Mouse (Mus musculus): ENCODE results near the gene Fuom. TPM values are rescaled to one million over a fixed set of nuclear protein-coding genes. Genes with fewer than 3 reads are reported as not detected.

Fuom gene
- polyA plus RNA-seq, 1 experiment from 2014 or later, result 38.7 TPM

DNA sequence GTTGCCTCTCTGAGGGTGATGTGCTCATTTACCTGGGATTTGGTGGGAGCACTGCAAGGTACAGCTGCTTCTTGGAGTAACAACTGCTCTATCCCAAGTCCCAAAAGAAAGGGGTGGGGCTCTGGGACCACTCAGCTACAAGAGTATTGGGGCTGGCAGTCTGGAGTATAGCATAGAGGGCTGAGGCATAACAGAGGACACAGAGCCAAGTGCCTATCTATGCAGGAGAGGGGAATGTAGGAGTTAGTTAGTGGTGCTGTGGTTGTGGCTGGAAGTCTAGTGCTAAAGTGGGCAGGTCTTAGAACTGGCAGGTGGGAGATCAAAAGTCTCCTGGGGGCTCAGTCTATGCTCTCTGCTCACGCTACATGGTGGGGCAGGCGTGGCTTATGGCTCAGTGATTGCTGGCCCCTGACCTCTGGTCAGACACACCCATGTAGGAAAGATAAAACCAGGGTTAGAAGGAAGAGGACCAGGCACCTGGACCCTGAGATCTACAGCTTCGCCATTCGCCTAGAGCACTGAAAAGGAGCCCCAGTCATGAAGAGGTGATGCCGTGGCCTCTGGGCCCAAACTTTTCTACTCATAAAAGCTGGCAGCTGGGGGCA is 9.2 kb downstream of the Fuom start, which contains the start of gene Prap1:
TSS of gene Prap1 (plus strand) at position 472 of the 605 bp plus-strand sequence.
- H3K27me3 ChIP-seq (ENCODE audit: control insufficient read depth, insufficient read depth, low read length), result no peaks in the 10 kb centered on the region
- H3K36me3 ChIP-seq (ENCODE audit: control insufficient read depth, insufficient read depth, low read length), result no peaks in the 10 kb centered on the region
- 0 out of 2 replicates have a peak, but pooled peaks cover 6% of the 10 kb centered on the region for H3K4me1 ChIP-seq (ENCODE audit: control insufficient read depth, insufficient read depth, low read length)
- no peak within 1 kb of the TSS for H3K4me2 ChIP-seq (ENCODE audit: low read depth, low read length)
- no peak within 1 kb of the TSS for H3K9ac ChIP-seq (ENCODE audit: low read length)
- H3K9me3 ChIP-seq (replicated peaks; ENCODE audit: control insufficient read depth, low read length), result no peaks in the 10 kb centered on the region
- peak; percentile 45; the same call in 1 of the 2 replicates for ATAC-seq (ENCODE audit: insufficient read depth, low FRiP score)
- H3K4me3 ChIP-seq (replicated peaks; ENCODE audit: low read length), result peak within 1 kb of the TSS; percentile 18
- no peak within 1 kb of the TSS for H3K27ac ChIP-seq (ENCODE audit: low read length)
- WGBS, result 59% methylated on average over 5 of the region's 5 CpGs

DNA sequence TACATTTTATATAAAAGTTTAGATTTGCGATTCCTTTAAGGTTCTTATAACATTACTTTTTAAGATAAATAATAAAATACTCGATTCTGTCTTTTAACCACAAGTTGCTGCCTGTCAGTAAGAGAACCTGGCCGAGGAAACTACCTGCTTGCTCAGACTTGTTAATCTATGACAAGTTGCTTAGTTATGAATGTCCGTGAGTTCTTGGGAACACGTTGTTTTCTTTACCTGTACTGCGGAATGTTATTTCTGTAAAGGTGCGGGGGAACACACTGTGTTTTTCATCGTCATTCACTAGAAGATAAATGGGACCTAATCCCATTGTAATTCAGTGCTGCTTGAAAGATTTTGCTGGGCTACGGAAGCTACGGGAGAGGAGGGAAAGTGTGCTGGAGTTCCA is 11.6 kb downstream of the Fuom start:
- 63% methylated on average over 10 of the region's 10 CpGs for WGBS

GRCm38 (mm10) chr7:140082242-140082678 is 20.0 kb downstream of the Fuom start, which contains the start of gene Caly:
Gene Caly (minus strand): TSS chr7:140082548.
- H3K36me3 ChIP-seq (ENCODE audit: control insufficient read depth, insufficient read depth, low read length), result no peaks in the 10 kb centered on the region
- 0 out of 2 replicates have a peak, but pooled peaks have one; percentile 20 for ATAC-seq (ENCODE audit: insufficient read depth, low FRiP score)
- peaks cover 33% of the 10 kb centered on the region for H3K27me3 ChIP-seq (ENCODE audit: control insufficient read depth, insufficient read depth, low read length)
- WGBS, result 7% methylated on average over 18 of the region's 18 CpGs
- no peak within 1 kb of the TSS for H3K9ac ChIP-seq (ENCODE audit: low read length)
- no peak within 1 kb of the TSS for H3K27ac ChIP-seq (ENCODE audit: low read length)
- no peak within 1 kb of the TSS for H3K4me2 ChIP-seq (ENCODE audit: low read depth, low read length)
- H3K4me1 ChIP-seq (ENCODE audit: control insufficient read depth, insufficient read depth, low read length), result peaks cover 4% of the 10 kb centered on the region; the same call in 1 of the 2 replicates
- H3K4me3 ChIP-seq (replicated peaks; ENCODE audit: low read length), result no peak within 1 kb of the TSS
- no peaks in the 10 kb centered on the region for H3K9me3 ChIP-seq (replicated peaks; ENCODE audit: control insufficient read depth, low read length)

More for the DNA sequence above, 11.6 kb downstream of the Fuom start:
- Histone ChIP-seq H3K9me3 (replicated peaks; ENCODE audit: control insufficient read depth, low read length) (no peaks in the 10 kb centered on the region), H3K9ac (ENCODE audit: low read length) (no peak overlapping the region), H3K4me2 (ENCODE audit: low read depth, low read length) (no peak overlapping the region), H3K4me3 (replicated peaks; ENCODE audit: low read length) (no peak overlapping the region), H3K4me1 (ENCODE audit: control insufficient read depth, insufficient read depth, low read length) (0 out of 2 replicates have a peak, but pooled peaks cover 6% of the 10 kb centered on the region), H3K27ac (ENCODE audit: low read length) (peak overlapping the region; percentile 34; the same call in 1 of the 2 replicates), H3K27me3 (ENCODE audit: control insufficient read depth, insufficient read depth, low read length) (no peaks in the 10 kb centered on the region), H3K36me3 (ENCODE audit: control insufficient read depth, insufficient read depth, low read length) (no peaks in the 10 kb centered on the region)
- ATAC-seq (ENCODE audit: insufficient read depth, low FRiP score), result no peak

DNA sequence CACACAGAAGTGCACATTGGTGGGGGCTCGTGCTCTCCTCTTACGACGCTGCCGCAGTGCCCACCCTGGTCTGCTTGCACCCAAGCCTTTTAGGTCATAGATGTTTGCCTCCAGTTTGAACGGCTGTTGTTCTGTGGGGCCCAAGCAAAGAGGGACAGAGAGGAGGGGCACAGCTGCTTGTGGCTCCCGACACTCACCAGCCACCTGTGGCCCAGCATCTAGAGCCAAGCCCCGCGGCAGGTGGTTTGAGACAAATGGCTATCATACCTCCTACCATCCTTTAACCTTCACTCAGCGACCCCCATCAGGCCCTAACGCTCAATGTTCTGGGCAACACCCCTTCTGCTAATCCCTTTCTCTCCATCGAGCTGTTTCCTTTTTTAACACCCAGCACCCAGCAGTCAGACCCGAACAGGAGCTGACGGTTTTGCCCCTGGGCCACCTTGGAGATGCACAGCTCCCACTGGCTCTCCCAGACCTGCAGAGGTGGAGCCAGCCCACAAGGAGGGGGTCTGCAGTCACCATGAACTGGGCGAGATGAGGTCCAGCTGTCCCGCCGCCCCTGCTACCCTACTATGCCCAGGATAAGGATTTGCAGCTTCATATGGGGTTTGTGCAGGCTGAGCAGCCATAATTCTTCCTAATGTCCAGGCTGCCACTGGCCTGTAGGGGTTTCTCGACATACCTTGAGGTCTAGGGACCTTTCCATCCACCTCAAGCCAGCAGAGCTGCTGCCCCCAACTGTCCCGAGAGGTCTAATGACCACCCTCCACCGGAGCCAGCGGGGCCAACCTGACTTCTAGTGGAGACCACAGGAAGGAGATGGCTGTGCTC is 20.6 kb downstream of the Fuom start:
- H3K4me2 ChIP-seq (ENCODE audit: low read depth, low read length), result no peak overlapping the region
- peaks cover 4% of the 10 kb centered on the region; the same call in 1 of the 2 replicates for H3K4me1 ChIP-seq (ENCODE audit: control insufficient read depth, insufficient read depth, low read length)
- no peak overlapping the region for H3K27ac ChIP-seq (ENCODE audit: low read length)
- H3K4me3 ChIP-seq (replicated peaks; ENCODE audit: low read length), result no peak overlapping the region
- ATAC-seq (ENCODE audit: insufficient read depth, low FRiP score), result no peak
- H3K9ac ChIP-seq (ENCODE audit: low read length), result no peak overlapping the region
- H3K36me3 ChIP-seq (ENCODE audit: control insufficient read depth, insufficient read depth, low read length), result no peaks in the 10 kb centered on the region
- 27% methylated on average over 20 of the region's 20 CpGs for WGBS
- H3K27me3 ChIP-seq (ENCODE audit: control insufficient read depth, insufficient read depth, low read length), result peaks cover 33% of the 10 kb centered on the region
- no peaks in the 10 kb centered on the region for H3K9me3 ChIP-seq (replicated peaks; ENCODE audit: control insufficient read depth, low read length)

DNA sequence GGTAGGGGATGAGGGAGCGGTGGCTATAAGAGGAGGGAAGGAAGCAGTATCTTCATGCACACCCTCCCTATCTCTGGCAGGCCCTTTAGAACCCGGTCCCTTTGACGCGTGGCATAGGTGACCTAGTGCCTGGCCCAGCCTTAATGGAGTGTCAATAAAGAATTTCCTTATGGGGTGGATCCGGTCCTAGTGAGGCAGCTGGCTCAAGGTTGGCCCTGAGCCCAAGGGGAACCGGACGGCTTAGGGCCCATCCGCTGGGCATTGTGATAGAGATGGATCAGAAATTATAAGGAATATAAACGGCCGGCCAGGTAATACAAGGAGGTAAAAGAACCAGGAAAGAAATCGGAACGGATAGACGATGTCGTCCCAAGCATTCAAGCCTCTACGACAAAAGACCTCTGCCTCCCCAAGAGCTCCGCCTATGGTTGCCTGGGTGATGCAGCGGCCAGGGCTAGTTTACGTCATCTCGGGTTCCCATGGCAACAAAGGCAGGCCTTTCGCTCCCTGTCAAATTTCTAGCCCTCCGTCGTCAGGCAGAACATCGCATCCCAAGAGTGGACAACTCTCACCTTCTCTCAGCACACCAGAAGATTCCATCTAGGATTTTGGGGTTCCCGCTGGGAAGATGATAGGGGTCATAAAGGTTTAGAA is 21.6 kb downstream of the Fuom start:
- no peak overlapping the region for H3K27ac ChIP-seq (ENCODE audit: low read length)
- H3K9ac ChIP-seq (ENCODE audit: low read length), result peak overlapping the region; percentile 49; the same call in 1 of the 2 replicates
- no peaks in the 10 kb centered on the region for H3K9me3 ChIP-seq (replicated peaks; ENCODE audit: control insufficient read depth, low read length)
- 4% methylated on average over 24 of the region's 24 CpGs for WGBS
- peak; percentile 47 for ATAC-seq (ENCODE audit: insufficient read depth, low FRiP score)
- peak overlapping the region; percentile 43 for H3K4me2 ChIP-seq (ENCODE audit: low read depth, low read length)
- peak overlapping the region; percentile 27 for H3K4me3 ChIP-seq (replicated peaks; ENCODE audit: low read length)
- peaks cover 4% of the 10 kb centered on the region; the same call in 1 of the 2 replicates for H3K4me1 ChIP-seq (ENCODE audit: control insufficient read depth, insufficient read depth, low read length)
- no peaks in the 10 kb centered on the region for H3K36me3 ChIP-seq (ENCODE audit: control insufficient read depth, insufficient read depth, low read length)
- H3K27me3 ChIP-seq (ENCODE audit: control insufficient read depth, insufficient read depth, low read length), result peaks cover 33% of the 10 kb centered on the region

- Histone ChIP-seq H3K27ac (ENCODE audit: low read length) (no peak overlapping the region), H3K4me2 (ENCODE audit: low read depth, low read length) (no peak overlapping the region), H3K9ac (ENCODE audit: low read length) (no peak overlapping the region), H3K27me3 (ENCODE audit: control insufficient read depth, insufficient read depth, low read length) (peaks cover 33% of the 10 kb centered on the region), H3K36me3 (ENCODE audit: control insufficient read depth, insufficient read depth, low read length) (no peaks in the 10 kb centered on the region), H3K9me3 (replicated peaks; ENCODE audit: control insufficient read depth, low read length) (no peaks in the 10 kb centered on the region), H3K4me1 (ENCODE audit: control insufficient read depth, insufficient read depth, low read length) (peaks cover 4% of the 10 kb centered on the region; the same call in 1 of the 2 replicates), H3K4me3 (replicated peaks; ENCODE audit: low read length) (no peak overlapping the region)
- ATAC-seq (ENCODE audit: insufficient read depth, low FRiP score), result no peak
- WGBS, result 7% methylated on average over 5 of the region's 5 CpGs
These were observed 23.5 kb downstream of the Fuom start for GRCm38 (mm10) chr7:140078711-140079110.

GRCm38 (mm10) chr7:140077698-140078097 is 24.5 kb downstream of the Fuom start:
- H3K4me3 ChIP-seq (replicated peaks; ENCODE audit: low read length), result no peak overlapping the region
- no peak for ATAC-seq (ENCODE audit: insufficient read depth, low FRiP score)
- no peak overlapping the region for H3K27ac ChIP-seq (ENCODE audit: low read length)
- H3K36me3 ChIP-seq (ENCODE audit: control insufficient read depth, insufficient read depth, low read length), result no peaks in the 10 kb centered on the region
- peaks cover 33% of the 10 kb centered on the region for H3K27me3 ChIP-seq (ENCODE audit: control insufficient read depth, insufficient read depth, low read length)
- H3K4me1 ChIP-seq (ENCODE audit: control insufficient read depth, insufficient read depth, low read length), result peaks cover 4% of the 10 kb centered on the region; the same call in 1 of the 2 replicates
- no peaks in the 10 kb centered on the region for H3K9me3 ChIP-seq (replicated peaks; ENCODE audit: control insufficient read depth, low read length)
- 64% methylated on average over 6 of the region's 6 CpGs for WGBS
- no peak overlapping the region for H3K9ac ChIP-seq (ENCODE audit: low read length)
- H3K4me2 ChIP-seq (ENCODE audit: low read depth, low read length), result no peak overlapping the region

- Histone ChIP-seq H3K9me3 (replicated peaks; ENCODE audit: control insufficient read depth, low read length) (no peaks in the 10 kb centered on the region), H3K4me1 (ENCODE audit: control insufficient read depth, insufficient read depth, low read length) (no peaks in the 10 kb centered on the region), H3K4me3 (replicated peaks; ENCODE audit: low read length) (peak overlapping the region; percentile 34), H3K4me2 (ENCODE audit: low read depth, low read length) (peak overlapping the region; percentile 55), H3K27me3 (ENCODE audit: control insufficient read depth, insufficient read depth, low read length) (peaks cover 6% of the 10 kb centered on the region; the same call in 1 of the 2 replicates), H3K27ac (ENCODE audit: low read length) (no peak overlapping the region), H3K9ac (ENCODE audit: low read length) (peak overlapping the region; percentile 67), H3K36me3 (ENCODE audit: control insufficient read depth, insufficient read depth, low read length) (no peaks in the 10 kb centered on the region)
- WGBS, result 28% methylated on average over 39 of the region's 39 CpGs
- ATAC-seq (ENCODE audit: insufficient read depth, low FRiP score), result peak; percentile 44; the same call in 1 of the 2 replicates
These were observed 32.1 kb downstream of the Fuom start for GRCm38 (mm10) chr7:140070042-140070711.
